Mouse (Mus musculus): Measurements from ENCODE around the gene Fbxl17.

DNA sequence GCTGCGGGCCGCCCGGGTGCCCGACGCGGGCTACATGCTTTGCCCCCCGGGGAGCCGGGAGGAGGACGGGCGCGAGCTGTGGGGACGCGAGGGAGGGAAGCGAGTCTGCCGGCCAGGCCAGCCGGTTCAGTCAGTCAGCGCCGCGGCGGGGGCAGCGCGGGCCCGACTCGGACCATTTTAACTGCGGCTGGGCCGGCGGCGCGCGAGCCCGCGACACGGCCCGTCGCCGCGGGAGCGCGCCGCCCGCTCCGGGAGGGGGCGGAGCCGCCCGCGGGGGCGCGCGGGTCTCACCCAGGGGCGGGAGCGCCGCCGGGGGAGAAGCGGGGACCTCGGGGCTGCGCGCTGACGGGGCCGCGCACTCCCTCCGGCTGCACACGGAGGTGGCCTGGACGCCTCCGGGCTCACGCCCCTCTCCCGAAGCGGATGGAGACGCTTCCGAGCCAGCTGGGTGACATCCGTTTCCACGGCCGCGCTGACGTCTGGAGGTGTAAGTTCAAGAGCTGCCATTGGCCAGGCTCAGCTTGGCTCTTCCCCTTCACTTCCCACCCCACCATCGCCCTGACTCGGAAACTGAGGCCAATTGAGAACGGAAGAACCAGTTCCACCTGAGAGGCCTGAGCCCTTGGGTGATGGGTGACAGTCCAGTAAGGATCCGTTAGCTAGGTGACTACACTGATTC, 478 bp upstream of the Fbxl17 start:
- peak; percentile 75 for TF ChIP-seq POLR2A (IDR thresholded peaks at IDR 0.05; ENCODE audit: insufficient read length, low read depth)
- no peak for TF ChIP-seq SRF (IDR thresholded peaks at IDR 0.05; ENCODE audit: control insufficient read depth, insufficient read length, low read depth)
- TF ChIP-seq E2F4 (IDR thresholded peaks at IDR 0.05; ENCODE audit: insufficient read depth), result no peak
- TF ChIP-seq TCF3 (IDR thresholded peaks at IDR 0.05; ENCODE audit: insufficient read length, low read depth), result no peak
- no peak for TF ChIP-seq USF1 (IDR thresholded peaks at IDR 0.05; ENCODE audit: low read depth)
- TF ChIP-seq TCF12 (IDR thresholded peaks at IDR 0.05; ENCODE audit: insufficient read depth, poor library complexity, severe bottlenecking), result no peak
- peak; percentile 62 for TF ChIP-seq POLR2AphosphoS2 (IDR thresholded peaks at IDR 0.05; ENCODE audit: insufficient read length, low read depth)
- no peak for TF ChIP-seq MAX (IDR thresholded peaks at IDR 0.05; ENCODE audit: low read depth)
- TF ChIP-seq MYOG (IDR thresholded peaks at IDR 0.05; ENCODE audit: control insufficient read depth in 1 of 3, insufficient read depth in 1 of 3, insufficient read length in 2 of 3, low read depth in 2 of 3), result no peak

Measured in myocyte (in vitro differentiated cells).